Mouse (Mus musculus): ENCODE data around the gene Ccdc8. TPM values are rescaled to one million over a fixed set of nuclear protein-coding genes. Genes with fewer than 3 reads are reported as not detected.

Ccdc8 gene
- polyA plus RNA-seq (2017; shearing (Covaris generic)) = under 1 TPM; 0.04 to 0.65 TPM

GRCm38 (mm10) chr7:16992451-16992807, at the start of gene Ccdc8:
Gene Ccdc8 (plus strand): TSS chr7:16992708.

GRCm38 (mm10) chr7:16944061-16944807, 48.3 kb upstream of the Ccdc8 start, which contains the start of gene Pnmal2:
Gene Pnmal2 (plus strand): TSS chr7:16944682.

DNA sequence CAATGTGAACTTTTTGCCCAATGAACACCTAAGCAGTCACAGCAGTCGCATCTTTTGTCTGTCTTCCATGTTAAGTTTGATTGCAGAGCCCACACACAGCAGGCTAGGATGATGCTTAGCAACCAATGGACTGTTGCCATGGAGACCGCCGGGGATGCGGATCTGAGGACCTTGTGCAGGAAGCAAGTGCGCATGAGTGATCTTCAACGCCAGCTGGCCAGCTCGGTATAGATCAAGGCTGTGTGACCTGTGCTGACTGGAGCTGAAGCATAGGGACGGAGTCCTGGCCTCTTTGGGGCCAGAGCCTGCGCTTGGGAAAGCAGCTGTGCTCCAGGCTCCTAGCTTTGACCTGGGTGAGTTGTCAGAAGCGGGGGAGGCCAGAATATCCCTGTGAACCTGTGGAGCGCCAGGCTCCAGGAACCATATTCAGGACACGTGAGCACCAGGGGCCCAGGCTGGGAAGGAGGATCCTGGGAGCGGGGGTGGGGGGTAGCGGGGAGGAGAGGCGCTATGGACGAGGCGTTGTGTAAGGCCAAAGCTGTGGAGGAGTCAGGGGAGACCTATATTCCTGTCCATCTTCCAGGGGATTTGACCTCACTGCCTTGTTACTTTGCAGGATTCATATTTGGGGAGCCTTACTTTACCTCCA, 32.8 kb upstream of the Ccdc8 start, which contains the start of gene Pnmal1:
Pnmal1 (plus strand) TSS at position 141 of the 649 bp plus-strand sequence.

DNA sequence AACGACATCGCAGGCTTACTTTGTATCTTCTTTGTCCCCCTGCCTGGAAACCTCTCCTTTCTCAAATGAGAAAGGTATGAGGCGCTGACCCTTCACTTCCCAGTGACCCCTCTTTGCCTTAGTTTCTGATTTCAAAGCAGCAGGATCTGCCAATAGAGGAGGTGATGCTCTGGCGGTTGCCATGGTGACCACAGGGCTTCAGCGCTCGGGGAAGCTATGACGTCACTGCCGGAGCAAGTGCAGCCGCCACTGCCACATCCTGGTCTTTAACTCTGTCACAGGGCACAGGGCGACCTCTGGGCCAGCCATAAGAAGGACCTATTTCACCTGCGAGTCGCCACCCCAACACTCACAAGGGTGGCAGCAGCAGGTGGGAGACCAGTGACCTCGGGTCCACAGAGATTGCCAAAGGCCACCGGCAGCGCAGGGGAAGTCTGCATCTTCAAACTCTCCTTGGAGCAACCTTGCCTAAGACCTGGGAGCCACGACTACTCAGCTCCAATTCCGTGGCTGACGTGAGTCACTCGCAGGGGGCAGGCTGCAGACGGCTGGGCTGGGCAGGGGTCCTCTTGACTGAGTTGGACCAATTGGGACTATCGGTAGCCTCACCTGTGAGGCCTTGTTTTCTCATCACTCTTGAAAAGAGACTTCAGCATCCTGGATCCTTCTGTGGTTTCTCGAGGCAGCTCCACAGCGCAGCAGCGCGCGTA, 9.5 kb upstream of the Ccdc8 start, which contains the start of gene Gm42372:
Gm42372 (plus strand) TSS at position 228 of the 710 bp plus-strand sequence.

DNA sequence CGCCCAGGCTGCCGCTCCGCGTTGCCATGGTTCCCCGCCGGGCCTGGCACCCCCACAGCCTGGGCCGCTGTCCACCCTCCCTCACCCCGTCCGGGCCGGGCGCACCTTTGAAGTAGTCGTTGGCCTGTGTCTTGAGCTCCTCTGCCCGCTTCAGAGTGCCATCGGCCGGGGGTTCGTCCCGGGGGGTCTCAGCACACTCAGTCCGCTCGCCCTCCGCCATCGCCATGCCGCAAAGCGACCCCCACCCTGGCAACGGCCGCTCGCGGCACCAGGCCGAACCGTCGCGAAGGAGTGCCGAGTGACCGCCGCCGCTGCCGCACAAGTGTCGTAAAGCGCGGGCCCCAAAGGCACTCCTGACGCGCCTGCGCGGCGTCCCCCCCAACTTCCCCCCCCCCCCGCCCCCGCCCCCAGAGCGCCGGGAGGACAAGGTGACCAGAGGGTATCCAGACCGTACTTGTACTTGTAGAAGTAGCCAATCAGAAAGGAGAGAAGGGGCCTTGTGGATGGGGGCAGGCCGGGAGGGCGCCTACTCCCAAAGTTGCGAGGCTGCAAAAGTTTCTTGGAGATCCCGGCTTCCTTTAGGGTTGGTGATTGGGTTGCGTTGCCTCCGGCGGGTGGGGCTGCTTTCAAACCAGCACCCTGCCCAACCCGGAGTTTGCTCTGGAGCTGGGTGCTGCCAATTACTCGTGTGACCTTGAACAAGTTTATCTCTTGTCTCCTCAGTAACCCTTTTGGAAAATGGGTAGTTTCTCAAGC, 35.3 kb downstream of the Ccdc8 start, which contains the start of gene Ppp5c:
Ppp5c (minus strand) TSS at position 337 of the 756 bp plus-strand sequence.

Other genes starting within 250 kb of the Ccdc8 start
- 100 to 1,000 TPM; 334 to 412 TPM for gene Slc1a5, start 211.4 kb upstream of the Ccdc8 start, polyA plus RNA-seq (2017; shearing (Covaris generic))
- gene Strn4, start 176.8 kb upstream of the Ccdc8 start, polyA plus RNA-seq (2017; shearing (Covaris generic)) = 10 to 100 TPM; 68.2 to 82.5 TPM
- gene Fkrp, start 176.0 kb upstream of the Ccdc8 start, polyA plus RNA-seq (2017; shearing (Covaris generic)) = 10 to 100 TPM; 24.3 to 28.0 TPM
- 100 to 1,000 TPM; 175 to 246 TPM for gene Prkd2, start 149.8 kb upstream of the Ccdc8 start, polyA plus RNA-seq (2017; shearing (Covaris generic))
- under 1 TPM in 1 of 2 experiments, not detected in 1; 0.42 TPM for gene Dact3, start 117.4 kb upstream of the Ccdc8 start, polyA plus RNA-seq (2017; shearing (Covaris generic))
- gene Gng8, start 100.9 kb upstream of the Ccdc8 start, polyA plus RNA-seq (2017; shearing (Covaris generic)) = not detected
- gene Ptgir, start 86.2 kb upstream of the Ccdc8 start, polyA plus RNA-seq (2017; shearing (Covaris generic)) = 10 to 100 TPM in 1 of 2 experiments, 1 to 10 TPM in 1; 7.2 to 27.8 TPM
- 100 to 1,000 TPM; 107 to 138 TPM for gene Calm3, start 68.6 kb upstream of the Ccdc8 start, polyA plus RNA-seq (2017; shearing (Covaris generic))
- gene Pnmal2, start 48.0 kb upstream of the Ccdc8 start, polyA plus RNA-seq (2017; shearing (Covaris generic)) = 1 to 10 TPM in 1 of 2 experiments, under 1 TPM in 1; 0.06 to 1.4 TPM
- gene Pnmal1, start 33.0 kb upstream of the Ccdc8 start, polyA plus RNA-seq (2017; shearing (Covaris generic)) = under 1 TPM in 1 of 2 experiments, not detected in 1; 0.36 TPM
- gene Gm42372, start 9.6 kb upstream of the Ccdc8 start, polyA plus RNA-seq (2017; shearing (Covaris generic)) = 1 to 10 TPM; 2.3 to 2.7 TPM
- gene Ppp5c, start 35.2 kb downstream of the Ccdc8 start, polyA plus RNA-seq (2017; shearing (Covaris generic)) = 100 to 1,000 TPM; 111 to 125 TPM
- 1 to 10 TPM in 1 of 2 experiments, under 1 TPM in 1; 0.24 to 2.0 TPM for gene Hif3a, start 69.7 kb downstream of the Ccdc8 start, polyA plus RNA-seq (2017; shearing (Covaris generic))
- gene Psg16, start 81.3 kb downstream of the Ccdc8 start, polyA plus RNA-seq (2017; shearing (Covaris generic)) = 1 to 10 TPM in 1 of 2 experiments, under 1 TPM in 1; 0.63 to 2.5 TPM
- under 1 TPM in 1 of 2 experiments, not detected in 1; 0.22 TPM for gene Ceacam3, start 157.6 kb downstream of the Ccdc8 start, polyA plus RNA-seq (2017; shearing (Covaris generic))
- not detected for gene Psg29, start 210.8 kb downstream of the Ccdc8 start, polyA plus RNA-seq (2017; shearing (Covaris generic))

Measured in inflammation-experienced regulatory T-cells (primary cell).